Mouse (Mus musculus): ENCODE measurements around the gene Fam186a.
A peak's percentile ranks its signal among the peaks of the same experiment; 100 is the strongest.
"Not testable (repeated sequence)": the region's sequence is repeated elsewhere in the genome, so short reads cannot be mapped to it uniquely, and the experiment has no call there.

The Fam186a gene

DNA sequence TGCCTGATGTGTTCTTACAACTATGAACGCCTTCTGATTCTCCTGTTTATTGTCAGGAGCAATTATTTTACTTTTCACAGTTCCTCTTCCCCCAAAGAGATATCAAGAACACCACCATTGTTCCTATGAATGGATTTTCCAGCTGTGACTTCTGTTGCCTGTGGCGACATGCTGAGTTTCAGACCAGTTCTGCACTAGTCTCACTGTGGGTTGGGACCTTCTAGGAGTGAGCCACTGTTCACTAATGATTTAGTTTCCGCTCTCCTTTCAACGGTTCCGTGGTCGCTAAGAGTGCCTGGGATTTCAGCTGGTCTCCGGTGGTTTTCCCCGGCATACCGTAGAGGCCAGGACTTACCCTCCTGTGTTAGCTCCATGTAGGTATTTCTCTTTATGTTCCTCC is 62.0 kb downstream of the Fam186a start:
- no peaks in the 10 kb centered on the region for H3K27me3 ChIP-seq (ENCODE audit: control insufficient read depth, insufficient read depth, low read length, poor library complexity, severe bottlenecking)
- no peak for DNase-seq (ENCODE audit: low read depth, low spot score)

DNA sequence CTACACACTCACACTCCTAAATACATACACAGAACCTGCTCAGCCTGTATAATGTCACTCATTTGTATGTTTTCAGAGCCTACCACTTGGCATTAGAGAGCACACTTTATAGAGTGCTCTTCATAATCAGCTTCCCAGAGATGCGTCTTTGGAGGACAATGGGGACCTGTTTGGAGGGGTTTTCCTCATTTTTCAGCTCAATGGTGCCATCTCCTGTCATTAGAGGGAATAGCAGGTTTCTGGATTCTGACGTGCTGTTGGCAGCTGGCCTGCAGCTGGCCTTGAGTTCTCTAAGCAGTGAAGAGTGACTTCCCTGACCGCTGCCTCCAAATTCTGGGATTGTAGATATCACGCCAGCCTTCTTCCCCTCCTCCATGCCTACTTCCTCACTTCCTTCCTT is 62.5 kb downstream of the Fam186a start:
- no peaks in the 10 kb centered on the region for H3K27me3 ChIP-seq (ENCODE audit: control insufficient read depth, insufficient read depth, low read length, poor library complexity, severe bottlenecking)
- H3K36me3 ChIP-seq (ENCODE audit: control insufficient read depth, insufficient read depth, low read length, poor library complexity, severe bottlenecking): no peaks in the 10 kb centered on the region
- peak; percentile 73 for DNase-seq (ENCODE audit: low read depth, low spot score)

More for the DNA sequence above, 62.0 kb downstream of the Fam186a start:
- H3K36me3 ChIP-seq (ENCODE audit: control insufficient read depth, insufficient read depth, low read length, poor library complexity, severe bottlenecking): no peaks in the 10 kb centered on the region

DNA sequence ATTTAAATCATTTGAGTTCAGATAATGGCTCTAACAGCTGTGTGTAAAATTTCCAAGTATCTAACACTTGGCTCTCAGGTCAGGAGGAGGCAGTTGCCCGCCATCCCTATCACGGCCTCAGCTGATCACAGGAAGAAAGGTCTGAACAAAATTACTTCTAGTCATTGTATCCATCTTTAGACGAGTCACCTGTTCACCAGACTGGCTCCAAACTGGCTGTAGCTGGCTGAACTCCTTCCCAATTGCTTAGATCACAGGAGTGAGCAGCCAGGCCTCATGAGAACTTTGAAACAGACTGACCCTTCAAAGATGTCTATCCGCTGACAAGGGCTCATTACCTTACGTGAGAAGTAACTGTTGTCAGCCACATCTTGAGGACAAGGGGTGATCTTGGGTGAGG is 63.6 kb downstream of the Fam186a start:
- Histone ChIP-seq H3K36me3 (ENCODE audit: control insufficient read depth, insufficient read depth, low read length, poor library complexity, severe bottlenecking) (no peaks in the 10 kb centered on the region), H3K27me3 (ENCODE audit: control insufficient read depth, insufficient read depth, low read length, poor library complexity, severe bottlenecking) (no peaks in the 10 kb centered on the region)
- no peak for DNase-seq (ENCODE audit: low read depth, low spot score)

DNA sequence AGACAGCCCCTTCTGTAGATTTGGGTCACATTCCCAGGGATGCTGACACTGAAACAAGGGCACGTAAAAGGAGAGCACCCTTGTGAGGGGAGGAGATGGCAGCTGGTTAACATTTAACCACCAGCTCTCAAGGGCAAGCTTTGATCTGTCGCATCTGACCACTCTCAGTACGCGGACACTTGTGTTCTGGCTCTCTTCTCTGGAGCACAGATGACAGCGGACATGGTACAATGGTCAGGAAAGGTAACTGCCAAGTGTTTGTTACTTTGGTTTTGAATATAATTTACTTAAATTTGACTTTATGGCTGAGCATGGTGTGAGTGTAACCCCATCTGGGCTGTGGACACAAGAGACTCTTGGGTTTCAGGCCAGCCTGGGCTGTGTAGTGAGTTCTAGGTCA is 64.1 kb downstream of the Fam186a start:
- Histone ChIP-seq H3K27me3 (ENCODE audit: control insufficient read depth, insufficient read depth, low read length, poor library complexity, severe bottlenecking) (no peaks in the 10 kb centered on the region), H3K36me3 (ENCODE audit: control insufficient read depth, insufficient read depth, low read length, poor library complexity, severe bottlenecking) (no peaks in the 10 kb centered on the region)
- no peak for DNase-seq (ENCODE audit: low read depth, low spot score)

DNA sequence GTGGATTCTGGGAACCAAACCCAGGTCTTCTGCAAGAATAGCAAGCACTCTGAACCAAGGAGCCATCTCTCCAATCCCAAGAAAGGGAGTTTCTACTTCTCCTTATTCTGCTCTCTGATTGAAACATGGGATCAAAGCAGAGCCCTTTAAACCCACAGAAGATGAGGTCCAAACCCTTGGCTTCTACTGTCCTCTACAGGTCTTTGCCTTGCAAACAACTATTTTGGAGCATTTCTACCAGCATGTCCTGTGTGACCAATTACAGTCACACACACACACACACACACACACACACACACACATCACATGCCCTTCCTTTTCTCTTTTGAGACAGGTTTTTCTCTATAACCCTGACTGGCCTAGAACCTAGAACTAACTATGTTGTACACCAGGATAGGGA is 70.2 kb downstream of the Fam186a start:
- no peak for DNase-seq (ENCODE audit: low read depth, low spot score)
- Histone ChIP-seq H3K36me3 (ENCODE audit: control insufficient read depth, insufficient read depth, low read length, poor library complexity, severe bottlenecking) (no peaks in the 10 kb centered on the region), H3K27me3 (ENCODE audit: control insufficient read depth, insufficient read depth, low read length, poor library complexity, severe bottlenecking) (no peaks in the 10 kb centered on the region)

DNA sequence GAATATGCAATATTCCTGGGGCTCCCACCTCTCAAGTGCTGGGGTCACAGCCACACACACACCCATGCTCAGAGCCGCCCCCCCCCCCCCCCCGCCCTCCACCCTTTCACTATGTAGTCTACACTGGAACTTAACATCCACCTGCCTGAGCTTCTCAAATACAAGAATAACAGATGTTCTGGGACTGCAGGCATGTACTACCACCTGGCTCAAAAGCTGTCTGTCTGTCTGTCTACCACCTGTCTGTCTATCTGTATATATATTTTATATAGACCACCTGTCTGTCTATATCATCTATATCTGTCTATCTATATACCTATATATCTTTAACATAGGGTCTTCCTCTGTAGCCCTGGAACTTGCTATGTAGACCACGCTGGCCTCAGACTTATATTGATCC is 75.5 kb downstream of the Fam186a start:
- no peak for DNase-seq (ENCODE audit: low read depth, low spot score)
- Histone ChIP-seq H3K36me3 (ENCODE audit: control insufficient read depth, insufficient read depth, low read length, poor library complexity, severe bottlenecking) (no peaks in the 10 kb centered on the region), H3K27me3 (ENCODE audit: control insufficient read depth, insufficient read depth, low read length, poor library complexity, severe bottlenecking) (no peaks in the 10 kb centered on the region)

DNA sequence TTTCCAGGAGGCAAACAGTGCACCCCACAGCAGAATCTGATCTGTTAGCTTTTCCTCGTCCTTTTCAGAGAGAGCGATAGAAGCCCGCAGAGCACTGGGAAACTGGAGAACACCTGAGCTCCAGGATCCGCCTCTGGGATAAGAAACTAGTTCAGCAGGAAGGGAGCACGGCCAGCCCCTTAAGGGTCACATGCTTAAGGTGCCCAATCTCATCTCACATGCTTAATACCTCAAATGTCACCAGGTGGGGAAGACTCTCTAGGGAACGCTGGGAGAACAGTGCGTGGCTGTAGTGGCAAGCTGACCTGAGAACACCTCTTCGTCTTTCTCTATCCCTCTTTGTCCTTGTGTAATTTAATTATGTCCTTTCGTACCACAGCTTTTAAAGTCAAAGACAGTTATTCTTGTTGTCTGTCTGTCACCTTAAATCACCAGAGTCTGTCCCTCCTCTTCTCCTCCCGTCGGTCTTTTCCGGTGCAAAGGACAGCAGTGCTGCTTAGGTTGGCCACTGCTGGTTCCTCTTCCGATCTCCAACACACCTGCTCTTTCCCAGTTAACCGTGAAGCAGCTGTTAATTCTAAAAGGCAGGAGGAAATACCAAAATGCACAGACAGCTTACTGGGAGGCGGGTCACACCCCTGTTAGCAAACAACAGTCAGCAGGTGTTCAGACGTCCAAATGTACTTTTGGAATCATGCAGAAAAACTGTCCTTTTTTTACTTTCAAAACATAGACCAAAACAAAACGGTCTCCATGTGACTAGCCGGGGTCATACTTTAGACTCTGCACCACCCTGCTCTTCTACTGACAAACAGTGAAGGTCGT is 76.2 kb downstream of the Fam186a start:
- peak; percentile 52 for DNase-seq (ENCODE audit: low read depth, low spot score)
- no peaks in the 10 kb centered on the region for H3K27me3 ChIP-seq (ENCODE audit: control insufficient read depth, insufficient read depth, low read length, poor library complexity, severe bottlenecking)
- H3K36me3 ChIP-seq (ENCODE audit: control insufficient read depth, insufficient read depth, low read length, poor library complexity, severe bottlenecking): no peaks in the 10 kb centered on the region

DNA sequence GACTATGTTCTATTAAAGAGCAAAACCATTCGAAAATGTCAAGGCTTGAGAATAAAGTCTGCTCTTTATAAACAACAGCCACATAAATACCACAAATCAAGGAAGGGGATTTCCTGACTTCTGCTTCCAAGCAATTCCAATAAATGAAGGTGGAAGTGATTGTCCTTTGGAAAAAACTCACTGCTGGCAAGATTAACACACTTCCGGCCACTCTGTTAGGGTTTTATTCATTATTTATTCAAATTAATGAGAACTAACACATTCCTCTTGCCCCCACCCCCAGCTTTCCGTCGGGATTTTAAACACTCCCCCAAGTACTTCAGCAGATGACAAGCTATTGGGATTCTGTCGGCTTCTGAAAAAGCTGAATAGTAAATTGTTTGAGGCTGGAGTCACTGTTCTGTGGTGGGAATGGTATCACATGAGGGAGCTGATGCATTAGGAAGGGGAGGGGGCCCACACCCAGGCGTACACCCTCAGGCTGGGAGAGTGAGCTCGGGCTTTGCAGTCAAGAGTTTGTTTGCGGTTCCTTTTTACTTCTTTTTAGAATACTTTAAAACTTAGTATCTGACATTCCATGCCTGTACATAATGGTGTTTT is 77.5 kb downstream of the Fam186a start:
- Histone ChIP-seq H3K36me3 (ENCODE audit: control insufficient read depth, insufficient read depth, low read length, poor library complexity, severe bottlenecking) (no peaks in the 10 kb centered on the region), H3K27me3 (ENCODE audit: control insufficient read depth, insufficient read depth, low read length, poor library complexity, severe bottlenecking) (no peaks in the 10 kb centered on the region)
- no peak for DNase-seq (ENCODE audit: low read depth, low spot score)

DNA sequence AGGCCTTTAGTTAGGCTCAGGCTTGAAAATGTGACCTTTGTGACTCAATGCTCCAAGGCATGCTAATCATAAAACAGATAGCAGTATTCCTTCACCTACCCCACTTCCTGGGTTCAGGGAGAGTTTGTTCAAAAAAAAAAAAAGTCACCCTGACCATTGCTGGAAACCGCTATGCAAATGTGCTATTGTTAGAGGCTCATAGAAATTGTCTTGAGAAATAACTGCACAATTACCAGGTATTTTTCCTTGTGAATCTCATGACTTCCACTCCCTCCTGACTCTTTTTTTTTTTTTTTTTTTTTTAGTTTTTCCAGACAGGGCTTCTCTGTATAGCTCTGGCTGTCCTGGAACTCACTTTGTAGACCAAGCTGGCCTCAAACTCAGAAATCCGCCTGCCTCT is 79.7 kb downstream of the Fam186a start:
- not testable (repeated sequence) for H3K36me3 ChIP-seq (ENCODE audit: control insufficient read depth, insufficient read depth, low read length, poor library complexity, severe bottlenecking); DNase-seq (ENCODE audit: low read depth, low spot score); H3K27me3 ChIP-seq (ENCODE audit: control insufficient read depth, insufficient read depth, low read length, poor library complexity, severe bottlenecking)

DNA sequence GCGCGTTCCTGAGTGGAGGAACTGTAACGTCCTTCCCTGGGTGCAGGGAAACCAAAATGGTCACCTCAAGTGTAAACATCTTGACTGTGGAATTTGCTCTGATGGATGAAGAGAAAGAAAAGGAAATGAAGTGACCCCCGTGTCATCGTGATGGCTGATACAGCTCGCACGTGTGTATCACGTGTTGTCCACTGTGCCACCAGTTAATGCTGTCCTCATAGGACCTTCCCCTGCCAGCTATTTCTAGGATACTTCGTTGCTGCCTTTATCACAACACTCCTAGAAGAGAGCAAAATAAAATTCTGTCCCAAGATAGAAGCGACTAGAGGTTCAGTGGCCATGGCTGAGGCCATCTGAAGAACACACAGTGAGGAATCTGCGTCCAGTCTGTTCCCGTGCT is 82.8 kb downstream of the Fam186a start:
- H3K27me3 ChIP-seq (ENCODE audit: control insufficient read depth, insufficient read depth, low read length, poor library complexity, severe bottlenecking): no peaks in the 10 kb centered on the region
- no peak for DNase-seq (ENCODE audit: low read depth, low spot score)
- H3K36me3 ChIP-seq (ENCODE audit: control insufficient read depth, insufficient read depth, low read length, poor library complexity, severe bottlenecking): no peaks in the 10 kb centered on the region

DNA sequence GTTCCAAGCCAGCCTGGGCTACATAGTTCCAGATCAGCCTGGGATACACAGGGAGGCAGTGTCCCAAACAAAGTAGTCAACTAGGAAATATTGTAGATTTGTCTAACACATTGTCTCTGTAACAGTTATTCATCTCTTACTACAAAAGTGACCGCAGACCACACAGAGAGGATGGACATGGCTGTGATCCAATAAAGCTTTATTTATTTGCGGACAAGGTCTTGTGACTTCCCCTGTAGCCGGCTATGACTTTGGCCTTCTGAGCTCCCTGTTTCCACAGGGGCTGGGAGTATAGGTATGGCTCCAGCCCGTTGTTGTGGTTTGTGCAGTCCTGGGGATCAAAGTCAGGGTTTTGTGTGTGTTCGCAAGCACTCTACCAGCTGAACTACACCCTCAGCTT is 88.3 kb downstream of the Fam186a start:
- H3K36me3 ChIP-seq (ENCODE audit: control insufficient read depth, insufficient read depth, low read length, poor library complexity, severe bottlenecking): no peaks in the 10 kb centered on the region
- no peak for DNase-seq (ENCODE audit: low read depth, low spot score)
- no peaks in the 10 kb centered on the region for H3K27me3 ChIP-seq (ENCODE audit: control insufficient read depth, insufficient read depth, low read length, poor library complexity, severe bottlenecking)

DNA sequence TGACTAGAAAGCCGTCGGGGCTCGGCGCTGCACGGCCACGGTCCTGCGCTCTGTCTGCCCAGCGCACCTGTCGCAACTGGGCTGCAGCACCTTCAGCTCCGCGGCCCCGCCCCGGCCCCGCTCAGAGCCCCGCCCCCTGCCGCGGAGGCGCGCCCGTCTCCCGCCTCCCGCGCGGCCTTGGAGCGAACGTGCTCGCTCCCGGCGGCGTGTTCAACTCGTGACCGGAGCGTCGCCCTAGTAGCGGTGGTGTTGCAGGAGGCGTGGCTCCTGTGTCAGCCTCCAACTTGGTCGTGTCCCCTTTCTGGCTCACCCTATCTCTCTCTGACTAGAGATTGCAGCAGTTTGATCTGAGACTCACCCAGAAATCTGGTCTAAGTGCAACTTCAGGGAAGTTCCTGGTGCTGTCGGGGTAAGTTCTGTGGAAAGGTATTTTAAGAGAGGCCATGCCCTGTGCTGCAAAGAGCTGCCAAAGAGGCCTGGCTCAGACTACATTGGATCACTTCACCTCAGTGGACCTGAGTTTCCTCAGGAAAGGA is 91.5 kb downstream of the Fam186a start, which contains the start of gene Lima1:
Gene Lima1, minus strand, starts transcription at position 123 of the 536 bp plus-strand sequence.
- Histone ChIP-seq H3K27me3 (ENCODE audit: control insufficient read depth, insufficient read depth, low read length, poor library complexity, severe bottlenecking) (no peaks in the 10 kb centered on the region), H3K36me3 (ENCODE audit: control insufficient read depth, insufficient read depth, low read length, poor library complexity, severe bottlenecking) (no peaks in the 10 kb centered on the region)
- peak; percentile 90 for DNase-seq (ENCODE audit: low read depth, low spot score)

DNA sequence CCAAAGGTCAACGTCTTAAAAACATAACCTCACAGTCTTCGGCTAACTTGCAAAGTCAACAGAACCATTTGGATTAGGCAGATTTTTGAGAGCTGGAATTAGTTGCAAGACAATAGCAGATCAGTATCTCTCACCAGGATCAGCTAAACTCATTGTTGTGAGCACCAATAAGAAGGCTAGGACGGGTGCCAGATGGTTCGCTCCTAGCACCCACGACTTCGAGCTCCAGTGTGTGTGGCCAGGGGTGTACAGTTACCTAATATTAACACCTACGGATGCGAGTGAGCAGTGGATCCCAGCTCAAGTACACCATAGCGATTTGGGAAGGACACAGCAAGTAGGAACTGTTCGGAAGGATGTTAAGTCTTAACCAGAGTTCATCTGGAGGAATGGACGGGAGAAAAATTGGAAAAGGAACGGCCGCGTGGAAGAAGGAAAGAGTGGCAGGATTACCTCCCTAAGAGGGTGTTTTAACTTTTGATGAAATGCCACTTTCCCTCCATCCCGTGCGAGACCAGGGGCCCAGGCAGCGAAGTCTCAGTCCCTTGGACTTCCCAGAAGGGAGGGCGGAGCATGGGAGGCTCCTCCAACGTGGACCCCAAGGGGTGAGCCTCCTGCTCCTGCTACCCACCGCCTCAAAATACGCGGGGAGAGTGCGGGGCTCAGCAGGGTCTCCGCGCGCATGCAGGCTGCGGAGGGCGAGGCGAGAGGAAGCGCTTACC is 92.1 kb downstream of the Fam186a start:
- no peaks in the 10 kb centered on the region for H3K27me3 ChIP-seq (ENCODE audit: control insufficient read depth, insufficient read depth, low read length, poor library complexity, severe bottlenecking)
- no peak for DNase-seq (ENCODE audit: low read depth, low spot score)
- no peaks in the 10 kb centered on the region for H3K36me3 ChIP-seq (ENCODE audit: control insufficient read depth, insufficient read depth, low read length, poor library complexity, severe bottlenecking)

DNA sequence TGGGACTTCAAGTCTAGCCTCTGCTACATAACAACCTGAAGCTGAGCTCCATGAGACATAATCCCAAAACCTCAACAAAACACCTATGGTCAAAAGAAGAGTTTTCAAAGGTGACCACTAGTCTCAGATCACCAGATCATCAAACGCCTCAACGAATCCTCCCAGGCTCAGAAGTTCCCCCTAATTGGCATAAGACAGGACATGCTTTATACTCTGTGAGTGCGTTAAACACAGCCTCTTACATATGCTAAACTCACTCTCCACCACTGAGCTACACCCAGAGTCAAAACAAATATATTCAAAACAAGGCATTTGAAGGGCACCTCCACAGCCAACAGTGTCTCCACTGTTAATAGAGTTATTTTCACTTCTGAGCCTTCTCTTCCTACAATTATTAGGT is 94.3 kb downstream of the Fam186a start:
- no peak for DNase-seq (ENCODE audit: low read depth, low spot score)
- Histone ChIP-seq H3K36me3 (ENCODE audit: control insufficient read depth, insufficient read depth, low read length, poor library complexity, severe bottlenecking) (no peaks in the 10 kb centered on the region), H3K27me3 (ENCODE audit: control insufficient read depth, insufficient read depth, low read length, poor library complexity, severe bottlenecking) (peaks cover 1% of the 10 kb centered on the region; the same call in 1 of the 2 replicates)
